ENCODE assay signal across 11 mouse cellular contexts in genomic region chr17:63287413-63287812, GRCm38 (mm10).
DNase-seq lines count a peak whose midpoint lies in the region; ATAC-seq lines count a peak whose summit lies in the region.
"Had no signal": no experiment of that assay in that cellular context is flagged by ENCODE, and none has a peak within 500 bp of the region (broad histone marks: within the 10 kb centered on the region; RNA-seq: fewer than 3 reads in every experiment).

No protein-coding gene starts in this region.

- no peak for ATAC-seq in liver, embryonic 12.5 days
- no peak; the same call in 1 of the 2 replicates for ATAC-seq in lung, embryonic 15.5 days (ENCODE audit: borderline replicate concordance, extremely low read depth, low FRiP score, low TSS enrichment)
- no peak for ATAC-seq in CD4-positive, CD25-positive, alpha-beta regulatory T cell, adult 4 months
- no peak for ATAC-seq in midbrain, embryonic 13.5 days
- ATAC-seq: Patski had no signal

- WGBS in liver, embryonic 12.5 days (ENCODE audit: insufficient replicate concordance), result 75% methylated on average over 2 of the region's 2 CpGs
- WGBS in lung, embryonic 15.5 days, result 15% methylated on average over 2 of the region's 2 CpGs
- WGBS in midbrain, embryonic 13.5 days, result 60% methylated on average over 2 of the region's 2 CpGs

- no peak overlapping the region for H3K4me2 ChIP-seq in liver, embryonic 12.5 days
- H3K4me2 ChIP-seq in lung, embryonic 15.5 days, result no peak overlapping the region
- H3K4me2 ChIP-seq in midbrain, embryonic 13.5 days (replicated peaks), result no peak overlapping the region
- H3K4me2 ChIP-seq: embryonic facial prominence, embryonic 13.5 days; limb, embryonic 12.5 days had no signal

- no peak overlapping the region for H3K4me3 ChIP-seq in liver, embryonic 12.5 days
- H3K4me3 ChIP-seq in lung, embryonic 15.5 days, result no peak overlapping the region
- H3K4me3 ChIP-seq in midbrain, embryonic 13.5 days (replicated peaks), result no peak overlapping the region
- H3K4me3 ChIP-seq: embryonic facial prominence, embryonic 13.5 days; limb, embryonic 12.5 days had no signal

- DNase-seq in liver, result peak; percentile 24
- peak; percentile 78 for DNase-seq in brain, adult 2 months (ENCODE audit: low read depth, low spot score)
- DNase-seq in gastrocnemius, postnatal 4 days (ENCODE audit: low spot score in 2 of 2), result peak; percentile 29 to 66
- DNase-seq in layer of hippocampus, adult 8-10 months (ENCODE audit: low spot score in 2 of 2), result no peak

- H3K27me3 ChIP-seq in liver, embryonic 12.5 days (replicated peaks), result no peaks in the 10 kb centered on the region
- no peaks in the 10 kb centered on the region for H3K27me3 ChIP-seq in lung, embryonic 15.5 days
- H3K27me3 ChIP-seq in midbrain, embryonic 13.5 days, result no peaks in the 10 kb centered on the region
- H3K27me3 ChIP-seq: embryonic facial prominence, embryonic 13.5 days; limb, embryonic 12.5 days; Patski had no signal

- H3K9me3 ChIP-seq in liver, embryonic 12.5 days (replicated peaks), result no peaks in the 10 kb centered on the region
- no peaks in the 10 kb centered on the region for H3K9me3 ChIP-seq in lung, embryonic 15.5 days
- no peaks in the 10 kb centered on the region for H3K9me3 ChIP-seq in midbrain, embryonic 13.5 days
- H3K9me3 ChIP-seq: embryonic facial prominence, embryonic 13.5 days; limb, embryonic 12.5 days had no signal

- H3K36me3 ChIP-seq in liver, embryonic 12.5 days, result no peaks in the 10 kb centered on the region
- H3K36me3 ChIP-seq in lung, embryonic 15.5 days, result no peaks in the 10 kb centered on the region
- no peaks in the 10 kb centered on the region for H3K36me3 ChIP-seq in midbrain, embryonic 13.5 days
- H3K36me3 ChIP-seq: embryonic facial prominence, embryonic 13.5 days; limb, embryonic 12.5 days had no signal

- no peak overlapping the region for H3K27ac ChIP-seq in liver, embryonic 12.5 days
- 0 out of 2 replicates have a peak overlapping the region, but pooled peaks have one; percentile 7 for H3K27ac ChIP-seq in lung, embryonic 15.5 days
- H3K27ac ChIP-seq in midbrain, embryonic 13.5 days, result no peak overlapping the region
- H3K27ac ChIP-seq: embryonic facial prominence, embryonic 13.5 days; limb, embryonic 12.5 days had no signal

- H3K4me1 ChIP-seq in liver, embryonic 12.5 days, result peaks cover 17% of the 10 kb centered on the region
- peaks cover 49% of the 10 kb centered on the region for H3K4me1 ChIP-seq in lung, embryonic 15.5 days
- H3K4me1 ChIP-seq in midbrain, embryonic 13.5 days (replicated peaks), result peaks cover 20% of the 10 kb centered on the region

- H3K9ac ChIP-seq in liver, embryonic 12.5 days, result no peak overlapping the region
- no peak overlapping the region for H3K9ac ChIP-seq in lung, embryonic 15.5 days
- H3K9ac ChIP-seq in midbrain, embryonic 13.5 days (replicated peaks), result no peak overlapping the region
- H3K9ac ChIP-seq: embryonic facial prominence, embryonic 13.5 days; limb, embryonic 12.5 days had no signal

Comparison
In these comparisons a context has a peak if more than half of its experiments do, and no peak if none do; other contexts are left out.
1. DNase-seq: peak in liver (single experiment), brain, adult 2 months (single experiment) and gastrocnemius, postnatal 4 days (2 of 2); none in layer of hippocampus, adult 8-10 months (0 of 2).